ENCODE assay signal across 8 mouse cellular contexts in the genomic region with DNA sequence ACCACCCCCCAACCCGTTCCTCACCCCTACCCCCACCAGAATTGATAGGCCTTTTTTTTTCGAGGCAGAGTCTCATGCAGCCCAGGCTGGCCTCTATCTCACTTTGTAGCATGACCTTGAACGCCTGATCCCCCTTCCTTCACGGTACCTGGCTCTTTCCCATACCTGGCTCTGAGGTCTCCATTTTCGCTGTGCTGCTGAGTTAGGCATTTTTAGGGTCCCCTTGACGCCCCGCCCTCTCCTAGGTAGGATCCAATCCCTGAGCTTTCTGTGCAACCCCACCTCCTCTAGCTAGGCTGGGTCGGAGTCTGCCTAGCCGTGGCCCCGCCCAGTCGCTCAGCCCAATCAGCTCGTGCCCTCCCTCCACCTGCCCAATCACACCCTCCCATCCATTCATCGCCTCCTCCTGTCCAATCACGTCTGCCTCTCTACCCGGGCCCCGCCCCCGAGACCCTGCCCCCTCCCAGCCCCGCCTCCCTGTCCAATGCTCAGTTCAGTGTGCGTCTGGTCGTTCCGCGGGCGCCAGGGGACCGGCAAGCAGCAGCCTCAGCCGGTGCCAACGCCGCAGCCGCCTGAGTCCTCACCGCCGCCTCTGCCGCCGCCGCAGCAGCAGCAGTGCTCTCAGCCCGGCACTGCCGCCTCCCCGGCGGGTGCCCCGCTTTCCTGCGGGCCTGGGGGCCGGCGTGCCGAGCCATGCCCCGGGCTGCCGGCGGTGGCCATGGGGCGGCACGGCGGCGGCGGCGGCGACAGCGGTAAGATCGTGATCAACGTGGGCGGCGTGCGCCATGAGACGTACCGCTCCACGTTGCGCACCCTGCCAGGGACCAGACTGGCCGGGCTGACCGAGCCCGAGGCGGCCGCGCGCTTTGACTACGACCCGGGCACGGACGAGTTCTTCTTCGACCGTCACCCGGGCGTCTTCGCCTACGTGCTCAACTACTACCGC. TPM values are rescaled to one million over a fixed set of nuclear protein-coding genes. Genes with fewer than 3 reads are reported as not detected.
DNase-seq lines count a peak whose midpoint lies in the region; ATAC-seq and TF ChIP-seq lines count a peak whose summit lies in the region.

A gene (plus strand): TSS at position 263 of the 946 bp plus-strand sequence.

- H3K27me3 ChIP-seq in E14TG2a.4 (ENCODE audit: insufficient read depth, low read length) = peaks cover 32% of the 10 kb centered on the region
- H3K27me3 ChIP-seq in cerebellum, adult 2 months (ENCODE audit: control insufficient read depth, insufficient read depth, low read length) = no peaks in the 10 kb centered on the region
- peaks cover 28% of the 10 kb centered on the region for H3K27me3 ChIP-seq in forebrain, embryonic 16.5 days (replicated peaks; ENCODE audit: control insufficient read depth, insufficient read depth, low read length)
- peaks cover 83% of the 10 kb centered on the region for H3K27me3 ChIP-seq in liver, embryonic 16.5 days (ENCODE audit: control insufficient read depth, insufficient read depth, low read depth, low read length)
- peaks cover 50% of the 10 kb centered on the region for H3K27me3 ChIP-seq in neural tube, embryonic 12.5 days (replicated peaks)
- H3K27me3 ChIP-seq in stomach, embryonic 16.5 days (ENCODE audit: control insufficient read depth, insufficient read depth, low read length) = peaks cover 65% of the 10 kb centered on the region

- peak; percentile 97 for TF ChIP-seq POLR2A in cerebellum, adult 2 months (IDR thresholded peaks at IDR 0.05; ENCODE audit: borderline replicate concordance, insufficient read depth, low read length)

- no peaks in the 10 kb centered on the region for H3K9me3 ChIP-seq in E14TG2a.4 (ENCODE audit: low read length)
- no peaks in the 10 kb centered on the region for H3K9me3 ChIP-seq in forebrain, embryonic 16.5 days (ENCODE audit: control insufficient read depth, low read length)
- H3K9me3 ChIP-seq in liver, embryonic 16.5 days (replicated peaks; ENCODE audit: control insufficient read depth, low read length) = no peaks in the 10 kb centered on the region
- H3K9me3 ChIP-seq in neural tube, embryonic 12.5 days = no peaks in the 10 kb centered on the region
- no peaks in the 10 kb centered on the region for H3K9me3 ChIP-seq in stomach, embryonic 16.5 days (replicated peaks; ENCODE audit: control insufficient read depth, low read length)

- peak within 1 kb of the TSS; percentile 96 for H3K4me2 ChIP-seq in forebrain, embryonic 16.5 days (ENCODE audit: low read length)
- H3K4me2 ChIP-seq in liver, embryonic 16.5 days (ENCODE audit: low read depth, low read length) = peak within 1 kb of the TSS; percentile 79
- H3K4me2 ChIP-seq in neural tube, embryonic 12.5 days (replicated peaks) = peak within 1 kb of the TSS; percentile 99
- H3K4me2 ChIP-seq in stomach, embryonic 16.5 days (ENCODE audit: low read depth, low read length) = peak within 1 kb of the TSS; percentile 99

- 2% methylated on average over 80 of the region's 80 CpGs for WGBS in cerebellum, adult 2 months
- whole genome bisulfite sequencing in forebrain, embryonic 16.5 days = under 1% methylated on average over 76 of the region's 80 CpGs
- WGBS in liver, embryonic 16.5 days (ENCODE audit: insufficient replicate concordance) = under 1% methylated on average over 79 of the region's 80 CpGs
- under 1% methylated on average over 80 of the region's 80 CpGs for WGBS in neural tube, embryonic 12.5 days
- under 1% methylated on average over 80 of the region's 80 CpGs for WGBS in stomach, embryonic 16.5 days

- peaks cover 77% of the 10 kb centered on the region for H3K4me1 ChIP-seq in E14TG2a.4 (replicated peaks; ENCODE audit: low read depth, low read length)
- H3K4me1 ChIP-seq in cerebellum, adult 2 months (ENCODE audit: control insufficient read depth, insufficient read depth, low read length) = peaks cover 12% of the 10 kb centered on the region
- peaks cover 67% of the 10 kb centered on the region for H3K4me1 ChIP-seq in forebrain, embryonic 16.5 days (replicated peaks; ENCODE audit: control insufficient read depth, insufficient read depth, low read length)
- peaks cover 10% of the 10 kb centered on the region; the same call in 1 of the 2 replicates for H3K4me1 ChIP-seq in liver, embryonic 16.5 days (ENCODE audit: control insufficient read depth, low read depth, low read length)
- peaks cover 65% of the 10 kb centered on the region for H3K4me1 ChIP-seq in neural tube, embryonic 12.5 days
- peaks cover 21% of the 10 kb centered on the region for H3K4me1 ChIP-seq in stomach, embryonic 16.5 days (ENCODE audit: control insufficient read depth, insufficient read depth, low read length)

- DNase-seq in cerebellum, adult 2 months = peak; percentile 96 to 99
- DNase-seq in heart, postnatal 25 days (ENCODE audit: low spot score) = peak; percentile 58
- peak; percentile 92 for DNase-seq in layer of hippocampus, adult 11-12 months (ENCODE audit: low spot score)

- peak within 1 kb of the TSS; percentile 74 for H3K27ac ChIP-seq in cerebellum, adult 2 months (ENCODE audit: insufficient read depth, low read length)
- peak within 1 kb of the TSS; percentile 29; the same call in 1 of the 2 replicates for H3K27ac ChIP-seq in forebrain, embryonic 16.5 days (ENCODE audit: low read length)
- H3K27ac ChIP-seq in liver, embryonic 16.5 days (ENCODE audit: low read length) = no peak within 1 kb of the TSS
- H3K27ac ChIP-seq in neural tube, embryonic 12.5 days = peak within 1 kb of the TSS; percentile 57
- no peak within 1 kb of the TSS for H3K27ac ChIP-seq in stomach, embryonic 16.5 days (ENCODE audit: low read length)

- H3K36me3 ChIP-seq in E14TG2a.4 (ENCODE audit: insufficient read depth, low read length) = peaks cover 26% of the 10 kb centered on the region
- no peaks in the 10 kb centered on the region for H3K36me3 ChIP-seq in forebrain, embryonic 16.5 days (ENCODE audit: control insufficient read depth, insufficient read depth)
- H3K36me3 ChIP-seq in liver, embryonic 16.5 days (ENCODE audit: control insufficient read depth, insufficient read depth) = no peaks in the 10 kb centered on the region
- H3K36me3 ChIP-seq in neural tube, embryonic 12.5 days = peaks cover 2% of the 10 kb centered on the region; the same call in 1 of the 2 replicates
- H3K36me3 ChIP-seq in stomach, embryonic 16.5 days (ENCODE audit: control insufficient read depth, insufficient read depth, low read length) = no peaks in the 10 kb centered on the region

- TF ChIP-seq CTCF in E14TG2a.4 (conservative IDR thresholded peaks at IDR 0.05; ENCODE audit: low read length) = no peak
- TF ChIP-seq CTCF in cerebellum, adult 2 months (IDR thresholded peaks at IDR 0.05; ENCODE audit: borderline replicate concordance, insufficient read depth, low read depth, low read length) = no peak

- ATAC-seq in forebrain, embryonic 16.5 days = peak; percentile 92
- ATAC-seq in liver, embryonic 16.5 days (ENCODE audit: low read depth) = peak; percentile 94
- peak; percentile 90 for ATAC-seq in neural tube, embryonic 12.5 days (ENCODE audit: low FRiP score, low read depth)
- ATAC-seq in stomach, embryonic 16.5 days (ENCODE audit: insufficient read depth, low FRiP score) = peak; percentile 96

- H3K9ac ChIP-seq in forebrain, embryonic 16.5 days (replicated peaks; ENCODE audit: low read depth, low read length) = peak within 1 kb of the TSS; percentile 64
- no peak within 1 kb of the TSS for H3K9ac ChIP-seq in liver, embryonic 16.5 days (ENCODE audit: low read depth, low read length)
- peak within 1 kb of the TSS; percentile 84 for H3K9ac ChIP-seq in neural tube, embryonic 12.5 days
- peak within 1 kb of the TSS; percentile 60 for H3K9ac ChIP-seq in stomach, embryonic 16.5 days (ENCODE audit: low read length)

- intact Hi-C loops in heart, postnatal 25 days (cut with DNase I) = no loop called here

- peak within 1 kb of the TSS; percentile 93 for H3K4me3 ChIP-seq in E14TG2a.4 (replicated peaks; ENCODE audit: low read length)
- peak within 1 kb of the TSS; percentile 97 for H3K4me3 ChIP-seq in cerebellum, adult 2 months (replicated peaks; ENCODE audit: insufficient read depth, low read depth, low read length)
- H3K4me3 ChIP-seq in forebrain, embryonic 16.5 days (replicated peaks; ENCODE audit: low read length) = peak within 1 kb of the TSS; percentile 67
- peak within 1 kb of the TSS; percentile 54 for H3K4me3 ChIP-seq in liver, embryonic 16.5 days (ENCODE audit: low read depth, low read length)
- H3K4me3 ChIP-seq in neural tube, embryonic 12.5 days = peak within 1 kb of the TSS; percentile 67
- peak within 1 kb of the TSS; percentile 58 for H3K4me3 ChIP-seq in stomach, embryonic 16.5 days (replicated peaks; ENCODE audit: low read length)

RNA-seq across cellular contexts. Expression of the gene that starts here (rescaled TPM):
- polyA plus RNA-seq in cerebellum, adult 2 months (2012; rRNA removed) = 368 and 423 TPM in 2 replicates
- 2.8 and 4.0 TPM in 2 replicates for polyA plus RNA-seq in forebrain, embryonic 16.5 days (2015; fragmentation: Nextera tagmentation; extraction: Ambion mirVana)
- 1 to 10 TPM; 1.9 to 2.3 TPM for total RNA-seq in heart, postnatal 25 days (2021)
- polyA plus RNA-seq in liver, embryonic 16.5 days (2015; fragmentation: Nextera tagmentation; extraction: Ambion mirVana) = 0.06 and 0.07 TPM in 2 replicates
- polyA plus RNA-seq in neural tube, embryonic 12.5 days (2016; fragmentation: Nextera tagmentation; extraction: Ambion mirVana) = 2.6 and 3.7 TPM in 2 replicates
- 0.16 and 0.26 TPM in 2 replicates for polyA plus RNA-seq in stomach, embryonic 16.5 days (2015; fragmentation: Nextera tagmentation; extraction: Ambion mirVana)

Comparison
In these comparisons a context has a peak if more than half of its experiments do, and no peak if none do; other contexts are left out.
1. RNA of the gene that starts here (polyA plus RNA-seq): 368 to 423 TPM in cerebellum, adult 2 months; 2.8 to 4.0 TPM in forebrain, embryonic 16.5 days, 2.6 to 3.7 TPM in neural tube, embryonic 12.5 days, 0.16 to 0.26 TPM in stomach, embryonic 16.5 days and 0.06 to 0.07 TPM in liver, embryonic 16.5 days; every median in the first group is over 10 times any median in the second.
2. Peak in ATAC-seq, H3K4me3 ChIP-seq and H3K4me2 ChIP-seq in liver, embryonic 16.5 days; RNA of the gene not detected or under 1 TPM.
3. Peak in ATAC-seq, H3K4me3 ChIP-seq, H3K9ac ChIP-seq and H3K4me2 ChIP-seq in stomach, embryonic 16.5 days; RNA of the gene not detected or under 1 TPM.
4. H3K27ac ChIP-seq: peak in cerebellum, adult 2 months (single experiment), forebrain, embryonic 16.5 days (single experiment) and neural tube, embryonic 12.5 days (single experiment); none in liver, embryonic 16.5 days (single experiment) and stomach, embryonic 16.5 days (single experiment).
5. Peak in every context shown above with its lines, with median percentiles within 50 percentile points of each other: H3K4me3 ChIP-seq, DNase-seq, ATAC-seq and H3K4me2 ChIP-seq.